Mouse (Mus musculus) ES-E14 (cell line): ENCODE results near the gene Tm7sf3. TPM values are rescaled to one million over a fixed set of nuclear protein-coding genes. Genes with fewer than 3 reads are reported as not detected.
A peak's percentile ranks its signal among the peaks of the same experiment; 100 is the strongest.

Experiments
- DNase-seq: peaks from one replicate; pipeline ENCODE4 v3.0.0-alpha.2; 2013; ENCODE audit warnings: low read depth, low spot score
- H3K27ac ChIP-seq: 2 replicates; pipeline ENCODE4 v1.5.1; 2012; ENCODE audit warnings: low read depth, mild to moderate bottlenecking, low read length, moderate library complexity, mixed read lengths; ENCODE audit not compliant: poor library complexity, insufficient read depth, severe bottlenecking
- H3K36me3 ChIP-seq: 2 replicates; pipeline ENCODE4 v1.6.1; 2012; ENCODE audit warnings: mild to moderate bottlenecking, low read length, moderate library complexity, mixed read lengths; ENCODE audit not compliant: control insufficient read depth, poor library complexity, insufficient read depth, severe bottlenecking
- H3K4me1 ChIP-seq, 2 experiments: fragments of 150-350 bp in 1 of 2; sonication (generic) in 1 of 2; 2 replicates each; pipeline ENCODE4 v1.6.1; 2012; ENCODE audit warnings: low read length in 2 of 2, mild to moderate bottlenecking in 1 of 2, mixed read lengths in 1 of 2; ENCODE audit not compliant: control insufficient read depth in 2 of 2, insufficient read depth in 2 of 2, poor library complexity in 1 of 2
- H3K4me3 ChIP-seq, 2 experiments: fragments of 150-350 bp in 1 of 2; sonication (generic) in 1 of 2; 2 replicates each; pipeline ENCODE4 v1.5.1; 2012; ENCODE audit warnings: low read length in 2 of 2, low read depth in 1 of 2, mild to moderate bottlenecking in 1 of 2, mixed read lengths in 1 of 2; ENCODE audit not compliant: insufficient read depth in 1 of 2, poor library complexity in 1 of 2, severe bottlenecking in 1 of 2
- H3K9ac ChIP-seq: 2 replicates; pipeline ENCODE4 v1.6.1; 2012; ENCODE audit warnings: low read depth, mild to moderate bottlenecking, low read length, mixed read lengths; ENCODE audit not compliant: poor library complexity, insufficient read depth, severe bottlenecking
- H3K9me3 ChIP-seq: fragments of 150-350 bp; sonication (generic); 2 replicates; pipeline ENCODE4 v1.6.1; 2012; ENCODE audit warnings: low read depth, mild to moderate bottlenecking, low read length; ENCODE audit not compliant: control insufficient read depth, insufficient read depth
- CHD2 ChIP-seq: IDR thresholded peaks from 2 replicates; pipeline ENCODE4 v1.6.1; 2014; ENCODE audit warnings: mild to moderate bottlenecking, low read depth, low read length, inconsistent platforms
- HCFC1 ChIP-seq: IDR thresholded peaks from 2 replicates; pipeline ENCODE4 v1.6.1; 2012; ENCODE audit warnings: low read length, inconsistent platforms, borderline replicate concordance; ENCODE audit not compliant: insufficient read depth
- MAFK ChIP-seq: IDR thresholded peaks from 2 replicates; pipeline ENCODE4 v1.6.1; 2014; ENCODE audit warnings: mild to moderate bottlenecking, low read depth, low read length, inconsistent platforms; ENCODE audit not compliant: insufficient read depth
- ZC3H11A ChIP-seq: IDR thresholded peaks from 2 replicates; pipeline ENCODE4 v1.6.1; 2012; ENCODE audit warnings: low read depth, mild to moderate bottlenecking, inconsistent platforms, low read length, borderline replicate concordance
- ZNF384 ChIP-seq: IDR thresholded peaks from 2 replicates; pipeline ENCODE4 v1.6.1; 2012; ENCODE audit warnings: low read depth, low read length, inconsistent platforms
- in situ Hi-C, 2 experiments: fragments of 600-800 bp; cut with MboI; formaldehyde crosslinking; loops; one replicate each; pipeline ENCODE4 v1.15.1; 2025; ENCODE audit warnings: low sequenced_read_pairs in 2 of 2, inconsistent platforms in 1 of 2; ENCODE audit not compliant: unreplicated experiment in 2 of 2
- total RNA-seq: library from RNA; depleted of rRNA; stranded (reverse); fragments of 300-350 nt; gene quantifications from 2 replicates; pipeline ENCODE4 v1.2.3, GENCODE M21; 2012

Tm7sf3 gene
- total RNA-seq, 1 experiment: 99.6 TPM

DNA sequence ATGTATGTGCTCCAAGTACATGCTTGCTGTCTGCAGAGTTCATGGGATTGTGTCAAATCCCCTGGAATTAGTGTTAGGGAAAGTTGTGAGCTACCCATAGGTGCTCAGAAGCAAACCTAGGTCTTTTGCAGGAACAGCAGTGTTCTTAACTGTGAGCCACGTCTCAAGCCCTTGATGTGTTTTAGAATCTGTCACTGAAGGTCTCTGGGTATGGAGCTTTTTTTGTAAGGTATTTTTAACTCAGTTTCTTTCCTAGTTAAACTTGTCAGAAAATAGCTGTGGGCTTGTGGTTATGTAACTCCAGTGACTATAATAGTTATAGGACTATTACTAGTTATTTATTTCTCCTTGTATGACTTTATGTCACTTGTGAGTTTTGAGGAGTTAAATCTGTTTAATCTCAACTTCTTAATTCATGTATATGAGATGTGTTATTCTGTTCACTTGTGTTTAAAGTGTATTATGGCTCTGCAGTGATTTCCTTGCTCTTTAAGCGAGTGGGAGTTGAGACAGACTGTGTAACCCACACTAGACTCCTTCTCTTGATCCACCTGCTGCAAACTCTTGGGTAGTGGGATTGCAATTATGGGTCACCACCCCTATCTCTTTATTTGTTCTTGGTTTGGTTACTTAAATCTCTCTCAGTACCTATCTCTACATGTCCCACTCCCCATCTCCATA is 59.1 kb downstream of the Tm7sf3 start:
- TF ChIP-seq ZNF384: no peak
- TF ChIP-seq CHD2: no peak
- TF ChIP-seq HCFC1: no peak
- TF ChIP-seq ZC3H11A: no peak
- TF ChIP-seq MAFK: no peak
- Histone ChIP-seq H3K27ac (no peak overlapping the region), H3K9ac (no peak overlapping the region), H3K9me3 (no peaks in the 10 kb centered on the region), H3K4me1 (peaks cover 2% of the 10 kb centered on the region in 2 experiments; a peak in 2 of 4 replicates), H3K4me3 (no peak overlapping the region), H3K36me3 (peaks cover 4% of the 10 kb centered on the region; the same call in 1 of the 2 replicates)
- DNase-seq: no peak
- in situ Hi-C loops: no loop called here

DNA sequence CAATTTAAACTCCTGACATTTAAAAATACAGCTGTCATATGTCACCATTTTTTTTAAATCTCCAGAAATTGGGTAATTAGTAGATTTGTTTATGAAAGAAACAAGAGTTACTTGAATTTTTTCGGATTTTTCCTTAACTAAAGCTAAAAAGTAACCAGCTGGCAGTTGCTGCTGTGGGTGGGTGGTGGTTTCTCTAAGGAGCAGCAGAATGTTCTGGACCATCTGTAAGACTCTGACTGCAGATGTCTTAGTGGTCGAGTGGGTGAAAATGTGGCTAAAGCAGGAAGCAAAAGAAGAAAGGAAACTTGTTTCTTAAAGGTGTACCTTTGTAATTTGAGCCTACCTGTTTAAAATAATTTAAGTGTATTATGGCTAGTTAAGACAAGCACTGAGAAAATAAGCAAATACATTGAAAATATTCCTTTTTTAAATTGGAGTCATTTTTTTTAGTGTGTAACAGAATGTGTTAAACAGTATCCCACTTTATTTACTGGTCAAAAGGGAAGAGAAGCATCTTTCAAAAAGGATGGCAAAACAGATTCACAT is 62.2 kb downstream of the Tm7sf3 start:
- H3K4me1 ChIP-seq: peaks cover 2 to 3% of the 10 kb centered on the region in 2 experiments; a peak in 3 of 4 replicates
- H3K36me3 ChIP-seq: peaks cover 2% of the 10 kb centered on the region; the same call in 1 of the 2 replicates
- H3K9ac ChIP-seq: no peak overlapping the region
- H3K9me3 ChIP-seq: no peaks in the 10 kb centered on the region
- no peak overlapping the region for H3K4me3 ChIP-seq
- in situ Hi-C loops: no loop called here
- TF ChIP-seq ZNF384 (no peak), ZC3H11A (no peak), CHD2 (no peak), HCFC1 (no peak), MAFK (no peak)
- DNase-seq: no peak
- H3K27ac ChIP-seq: no peak overlapping the region

DNA sequence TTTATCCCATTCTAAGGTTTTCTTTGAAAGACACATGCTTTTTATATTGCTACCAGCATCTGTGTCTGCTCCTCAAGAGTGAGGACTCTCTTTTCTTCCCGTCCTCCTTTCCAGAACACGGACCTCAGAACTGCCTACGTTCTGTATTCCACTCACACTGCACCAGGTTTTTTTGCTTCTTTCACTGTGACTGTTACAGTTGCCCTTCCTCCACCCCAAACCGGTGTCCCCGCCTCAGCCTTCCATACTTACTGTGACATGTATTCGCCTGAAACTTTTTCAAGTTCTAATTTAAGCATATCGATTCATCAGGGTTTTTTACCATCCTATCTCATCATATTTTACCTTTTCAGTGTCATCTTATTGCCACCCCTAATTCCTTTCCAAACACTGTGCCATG is 64.0 kb downstream of the Tm7sf3 start:
- TF ChIP-seq MAFK: no peak
- no peak for TF ChIP-seq CHD2
- no peak for TF ChIP-seq HCFC1
- no peak for TF ChIP-seq ZNF384
- TF ChIP-seq ZC3H11A: no peak
- Histone ChIP-seq H3K27ac (no peak overlapping the region), H3K36me3 (no peaks in the 10 kb centered on the region), H3K4me3 (peak overlapping the region; percentile 83 to 100), H3K9me3 (no peaks in the 10 kb centered on the region), H3K9ac (peak overlapping the region; percentile 100; the same call in 1 of the 2 replicates), H3K4me1 (peaks cover 0 to 3% of the 10 kb centered on the region in 2 experiments; a peak in 2 of 4 replicates)
- DNase-seq: no peak
- in situ Hi-C loops: no loop called here

DNA sequence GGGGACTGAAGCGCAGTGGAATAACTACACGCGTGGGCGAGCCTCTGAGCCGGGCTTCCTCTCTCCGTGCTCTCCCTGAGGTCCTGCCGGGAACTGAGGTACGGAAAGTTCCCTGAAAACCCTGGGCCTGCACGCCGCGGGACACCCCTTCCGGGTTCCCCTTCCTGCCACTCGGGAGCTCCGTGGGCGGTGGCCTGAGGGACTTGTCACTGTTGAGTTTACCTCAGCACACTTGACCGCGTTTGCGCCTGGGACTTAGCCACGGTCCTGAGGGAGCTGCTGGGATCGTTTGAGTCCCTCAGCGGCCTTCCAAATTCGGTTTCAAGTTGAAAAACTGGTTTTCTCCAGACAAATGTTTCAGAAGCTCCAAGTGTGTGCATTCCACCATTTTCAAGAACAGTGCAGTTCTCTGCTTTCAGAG is 64.5 kb downstream of the Tm7sf3 start:
- DNase-seq: no peak
- Histone ChIP-seq H3K4me3 (peak overlapping the region; percentile 83 to 100), H3K36me3 (no peaks in the 10 kb centered on the region), H3K9ac (peak overlapping the region; percentile 100), H3K4me1 (peaks cover 0 to 3% of the 10 kb centered on the region in 2 experiments; a peak in 2 of 4 replicates), H3K9me3 (no peaks in the 10 kb centered on the region), H3K27ac (peak overlapping the region; percentile 86)
- TF ChIP-seq HCFC1 (no peak), CHD2 (no peak), ZNF384 (no peak), MAFK (no peak), ZC3H11A (no peak)
- in situ Hi-C loops: no loop called here
